Mouse (Mus musculus) myocyte (in vitro differentiated cells): ENCODE measurements around the gene Tomm7. TPM values are rescaled to one million over a fixed set of nuclear protein-coding genes. Genes with fewer than 3 reads are reported as not detected.
"Not testable (repeated sequence)": the region's sequence is repeated elsewhere in the genome, so short reads cannot be mapped to it uniquely, and the experiment has no call there.

Experiments
- H3K27me3 ChIP-seq: one replicate; pipeline ENCODE4 v1.6.1; 2011; ENCODE audit not compliant: control insufficient read depth, insufficient read depth, insufficient read length
- H3K36me3 ChIP-seq: one replicate; pipeline ENCODE4 v1.6.1; 2011; ENCODE audit not compliant: control insufficient read depth, insufficient read depth
- H3K4me2 ChIP-seq: one replicate; pipeline ENCODE4 v1.6.1; 2011; ENCODE audit warnings: low read depth, control low read depth
- H3K4me3 ChIP-seq: one replicate; pipeline ENCODE4 v1.5.1; 2011; ENCODE audit warnings: mild to moderate bottlenecking, control low read depth, moderate library complexity
- H3K79me2 ChIP-seq: one replicate; pipeline ENCODE4 v1.6.1; 2011; ENCODE audit not compliant: control insufficient read depth, insufficient read depth
- H3ac ChIP-seq: one replicate; pipeline ENCODE4 v1.6.1; 2011; ENCODE audit not compliant: control insufficient read depth, insufficient read length
- CEBPB ChIP-seq: IDR thresholded peaks from 2 replicates; pipeline ENCODE4 v1.6.1; 2011; ENCODE audit warnings: mild to moderate bottlenecking, moderate library complexity; ENCODE audit not compliant: poor library complexity, insufficient read depth, severe bottlenecking
- E2F4 ChIP-seq: IDR thresholded peaks from one replicate; pipeline ENCODE4 v1.6.1; 2011; ENCODE audit warnings: mild to moderate bottlenecking, control low read depth, moderate library complexity; ENCODE audit not compliant: insufficient read depth
- MAX ChIP-seq: IDR thresholded peaks from one replicate; pipeline ENCODE4 v1.6.1; 2011; ENCODE audit warnings: low read depth, mild to moderate bottlenecking, control low read depth
- MYOD1 ChIP-seq, 3 experiments: IDR thresholded peaks; one replicate each; pipeline ENCODE4 v1.6.1; 2011; ENCODE audit warnings: control low read depth in 2 of 3, low read depth in 2 of 3, mild to moderate bottlenecking in 2 of 3, moderate library complexity in 1 of 3; ENCODE audit not compliant: insufficient read length in 2 of 3, control insufficient read depth in 1 of 3
- MYOG ChIP-seq, 3 experiments: IDR thresholded peaks; one replicate each; pipeline ENCODE4 v1.6.1; 2011; ENCODE audit warnings: control low read depth in 2 of 3, low read depth in 2 of 3, mild to moderate bottlenecking in 2 of 3; ENCODE audit not compliant: insufficient read length in 2 of 3, control insufficient read depth in 1 of 3, insufficient read depth in 1 of 3
- POLR2A ChIP-seq: IDR thresholded peaks from one replicate; pipeline ENCODE4 v1.6.1; 2011; ENCODE audit warnings: low read depth, mild to moderate bottlenecking, control low read depth, moderate library complexity; ENCODE audit not compliant: insufficient read length
- POLR2AphosphoS2 ChIP-seq: IDR thresholded peaks from one replicate; pipeline ENCODE4 v1.6.1; 2011; ENCODE audit warnings: low read depth, control low read depth; ENCODE audit not compliant: insufficient read length
- REST ChIP-seq: IDR thresholded peaks from one replicate; pipeline ENCODE4 v1.6.1; 2011; ENCODE audit warnings: mild to moderate bottlenecking, control low read depth, moderate library complexity; ENCODE audit not compliant: insufficient read depth, insufficient read length
- SRF ChIP-seq: IDR thresholded peaks from one replicate; pipeline ENCODE4 v1.6.1; 2011; ENCODE audit warnings: low read depth; ENCODE audit not compliant: control insufficient read depth, insufficient read length
- TCF12 ChIP-seq: IDR thresholded peaks from one replicate; pipeline ENCODE4 v1.6.1; 2011; ENCODE audit warnings: mild to moderate bottlenecking, control low read depth; ENCODE audit not compliant: poor library complexity, insufficient read depth, severe bottlenecking
- TCF3 ChIP-seq: IDR thresholded peaks from one replicate; pipeline ENCODE4 v1.6.1; 2011; ENCODE audit warnings: low read depth, control low read depth; ENCODE audit not compliant: insufficient read length
- USF1 ChIP-seq: IDR thresholded peaks from one replicate; pipeline ENCODE4 v1.6.1; 2011; ENCODE audit warnings: low read depth, mild to moderate bottlenecking, control low read depth, moderate library complexity
- polyA plus RNA-seq: library from polyadenylated mRNA; unstranded; fragments of >200 nt; fragmentation: generic; extraction: Trizol; gene quantifications from one replicate; pipeline ENCODE4 v1.2.1, GENCODE M21; 2012; ENCODE audit warnings: missing spikeins

Gene Tomm7
- polyA plus RNA-seq, 1 experiment: 111 TPM

DNA sequence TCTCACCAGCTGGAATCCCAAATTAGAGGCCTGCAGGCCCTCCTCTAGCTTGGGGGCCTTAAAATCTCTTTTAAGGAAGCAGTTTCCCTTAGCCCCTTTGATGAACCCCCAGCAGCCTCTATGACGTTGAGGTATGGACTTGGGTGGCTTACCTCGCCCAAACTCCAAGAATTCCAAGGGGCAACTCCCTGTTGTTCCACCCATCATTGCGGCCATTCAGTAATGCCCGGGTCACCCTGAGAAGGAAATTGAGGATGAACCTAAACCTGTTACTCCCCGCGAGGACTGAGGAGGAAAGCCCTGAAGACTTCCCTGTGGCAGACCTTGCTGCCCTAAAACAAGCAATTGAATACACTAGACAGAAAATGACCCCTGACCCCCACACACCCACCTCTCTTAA lies 11.5 kb upstream of the Tomm7 start:
- no peak for TF ChIP-seq MYOD1 (IDR thresholded peaks at IDR 0.05; ENCODE audit: control insufficient read depth in 1 of 3, insufficient read length in 2 of 3, low read depth in 2 of 3)
- Histone ChIP-seq H3K27me3 (no peaks in the 10 kb centered on the region), H3ac (no peak overlapping the region), H3K79me2 (peaks cover 16% of the 10 kb centered on the region), H3K36me3 (peaks cover 40% of the 10 kb centered on the region), H3K4me2 (no peak overlapping the region), H3K4me3 (no peak overlapping the region)

DNA sequence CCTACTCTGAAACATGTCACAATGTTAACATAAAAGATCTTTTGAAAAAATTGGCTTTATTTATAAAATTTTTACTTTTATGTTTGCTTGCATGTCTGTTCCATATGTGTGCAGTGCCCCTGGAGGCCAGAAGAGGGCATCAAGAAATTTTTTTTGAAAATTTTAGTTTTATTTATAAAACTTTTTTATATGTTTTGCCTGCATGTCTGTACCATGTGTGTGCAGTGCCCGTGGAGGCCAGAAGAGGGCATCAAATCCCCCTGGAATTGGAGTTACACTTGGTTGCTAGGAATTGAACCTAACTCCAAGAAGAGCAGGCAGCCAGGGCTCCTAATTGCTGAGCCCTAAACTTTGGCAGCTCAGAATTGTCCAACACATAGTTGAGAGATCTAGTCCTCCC lies 9.0 kb upstream of the Tomm7 start:
- not testable (repeated sequence) for H3K27me3 ChIP-seq, H3K4me2 ChIP-seq, H3ac ChIP-seq, H3K4me3 ChIP-seq
- Histone ChIP-seq H3K36me3 (peaks cover 35% of the 10 kb centered on the region), H3K79me2 (peaks cover 16% of the 10 kb centered on the region)

- H3K36me3 ChIP-seq: peaks cover 18% of the 10 kb centered on the region
- H3ac ChIP-seq: peak overlapping the region; percentile 49
- H3K4me3 ChIP-seq: peak overlapping the region; percentile 69
- H3K27me3 ChIP-seq: not testable (repeated sequence)
- peak overlapping the region; percentile 85 for H3K4me2 ChIP-seq
- H3K79me2 ChIP-seq: peaks cover 16% of the 10 kb centered on the region
Measured at GRCm38 (mm10) chr5:23851160-23851555, 7.2 kb upstream of the Tomm7 start.

GRCm38 (mm10) chr5:23850345-23851159 lies 6.6 kb upstream of the Tomm7 start:
- peak overlapping the region; percentile 85 for H3K4me2 ChIP-seq
- peaks cover 16% of the 10 kb centered on the region for H3K79me2 ChIP-seq
- peak overlapping the region; percentile 49 for H3ac ChIP-seq
- peak; percentile 54 for TF ChIP-seq E2F4
- peak; percentile 31 for TF ChIP-seq USF1
- TF ChIP-seq SRF: no peak
- no peak for TF ChIP-seq TCF12
- no peak for TF ChIP-seq REST
- peak; percentile 75 for TF ChIP-seq POLR2A
- TF ChIP-seq POLR2AphosphoS2: peak; percentile 56
- no peak for TF ChIP-seq MYOD1 (IDR thresholded peaks at IDR 0.05; ENCODE audit: control insufficient read depth in 1 of 3, insufficient read length in 2 of 3, low read depth in 2 of 3)
- TF ChIP-seq MAX: peak; percentile 82
- TF ChIP-seq TCF3: no peak
- H3K27me3 ChIP-seq: no peaks in the 10 kb centered on the region
- peak overlapping the region; percentile 69 for H3K4me3 ChIP-seq
- peaks cover 13% of the 10 kb centered on the region for H3K36me3 ChIP-seq

DNA sequence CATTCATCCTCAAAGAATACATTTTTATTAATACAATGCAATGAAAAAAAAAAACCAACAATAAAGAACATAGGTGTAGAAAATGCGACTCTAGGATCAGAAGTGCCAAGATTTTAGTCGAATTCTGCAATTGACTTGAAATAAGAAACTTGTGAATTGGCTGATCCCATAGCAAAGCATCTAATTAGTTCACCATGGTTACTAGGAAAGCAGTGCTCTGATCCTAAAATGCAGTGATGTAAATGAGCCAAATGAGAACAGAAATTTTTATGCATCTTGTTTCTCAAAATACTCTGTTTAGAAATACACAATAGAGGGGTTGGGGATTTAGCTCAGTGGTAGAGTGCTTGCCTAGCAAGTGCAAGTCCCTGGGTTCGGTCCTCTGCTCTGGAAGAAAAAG lies 1.2 kb upstream of the Tomm7 start:
- Histone ChIP-seq H3K4me2 (no peak overlapping the region), H3K27me3 (no peaks in the 10 kb centered on the region), H3K4me3 (peak overlapping the region; percentile 89), H3ac (no peak overlapping the region), H3K79me2 (peaks cover 16% of the 10 kb centered on the region), H3K36me3 (peaks cover under 1% of the 10 kb centered on the region)
- TF ChIP-seq E2F4 (no peak), SRF (no peak), MYOG (IDR thresholded peaks at IDR 0.05; ENCODE audit: control insufficient read depth in 1 of 3, insufficient read depth in 1 of 3, insufficient read length in 2 of 3, low read depth in 2 of 3) (no peak), CEBPB (no peak), MYOD1 (IDR thresholded peaks at IDR 0.05; ENCODE audit: control insufficient read depth in 1 of 3, insufficient read length in 2 of 3, low read depth in 2 of 3) (no peak), POLR2A (no peak), MAX (no peak), USF1 (no peak), POLR2AphosphoS2 (no peak), REST (no peak), TCF3 (no peak), TCF12 (no peak)

DNA sequence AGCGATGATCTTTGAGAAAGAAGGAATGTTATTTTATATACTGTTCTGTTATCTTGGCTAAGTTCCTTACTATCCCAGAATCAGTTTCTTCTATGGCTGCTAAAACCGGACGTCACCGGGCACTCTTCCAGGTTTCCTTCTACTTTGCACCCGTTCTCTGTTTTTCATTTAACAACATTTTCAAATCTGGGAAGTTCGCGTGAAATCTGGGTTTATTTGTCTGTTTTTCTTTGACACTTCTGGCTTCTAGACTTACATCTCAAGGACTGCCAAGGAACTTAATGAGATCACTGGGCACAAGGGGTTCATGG lies 525 bp upstream of the Tomm7 start:
- Histone ChIP-seq H3K4me3 (peak overlapping the region; percentile 89), H3K79me2 (peaks cover 16% of the 10 kb centered on the region), H3K4me2 (peak overlapping the region; percentile 89), H3ac (no peak overlapping the region), H3K27me3 (no peaks in the 10 kb centered on the region), H3K36me3 (peaks cover 7% of the 10 kb centered on the region)
- no peak for TF ChIP-seq MAX
- no peak for TF ChIP-seq SRF
- TF ChIP-seq MYOG (IDR thresholded peaks at IDR 0.05; ENCODE audit: control insufficient read depth in 1 of 3, insufficient read depth in 1 of 3, insufficient read length in 2 of 3, low read depth in 2 of 3): no peak
- no peak for TF ChIP-seq MYOD1 (IDR thresholded peaks at IDR 0.05; ENCODE audit: control insufficient read depth in 1 of 3, insufficient read length in 2 of 3, low read depth in 2 of 3)
- no peak for TF ChIP-seq E2F4
- TF ChIP-seq POLR2AphosphoS2: no peak
- TF ChIP-seq TCF3: no peak
- no peak for TF ChIP-seq CEBPB
- TF ChIP-seq REST: no peak
- TF ChIP-seq USF1: no peak
- no peak for TF ChIP-seq POLR2A
- TF ChIP-seq TCF12: no peak
